ENCODE assay signal across 8 mouse cellular contexts in genomic region chrX:74281041-74281731, GRCm38 (mm10). TPM values are rescaled to one million over a fixed set of nuclear protein-coding genes. Genes with fewer than 3 reads are reported as not detected.
DNase-seq lines count a peak whose midpoint lies in the region; ATAC-seq and TF ChIP-seq lines count a peak whose summit lies in the region.

No protein-coding gene starts in this region.

- in situ Hi-C loops in ES-E14 (cut with MboI; ENCODE audit: low sequenced_read_pairs in 2 of 2, unreplicated experiment in 2 of 2) = no loop called here

- no peak for TF ChIP-seq EP300 in liver, postnatal 0 days (IDR thresholded peaks at IDR 0.05; ENCODE audit: low read depth)

- no peaks in the 10 kb centered on the region for H3K27me3 ChIP-seq in heart, embryonic 14.5 days (ENCODE audit: control insufficient read depth, insufficient read depth, low read length)
- no peaks in the 10 kb centered on the region for H3K27me3 ChIP-seq in forebrain, postnatal 0 days (ENCODE audit: insufficient read depth, low read length)
- no peaks in the 10 kb centered on the region for H3K27me3 ChIP-seq in liver, postnatal 0 days (ENCODE audit: insufficient read depth, low read length)

- no peak for TF ChIP-seq CTCF in forebrain, postnatal 0 days (IDR thresholded peaks at IDR 0.05; ENCODE audit: low read depth)
- TF ChIP-seq CTCF in liver, postnatal 0 days (IDR thresholded peaks at IDR 0.05; ENCODE audit: low read depth) = no peak

- H3K9me3 ChIP-seq in heart, embryonic 14.5 days (ENCODE audit: control insufficient read depth, low read length) = no peaks in the 10 kb centered on the region
- H3K9me3 ChIP-seq in ES-E14 (ENCODE audit: control insufficient read depth, insufficient read depth, low read depth, low read length) = no peaks in the 10 kb centered on the region
- no peaks in the 10 kb centered on the region for H3K9me3 ChIP-seq in forebrain, postnatal 0 days (ENCODE audit: low read length)
- H3K9me3 ChIP-seq in liver, postnatal 0 days (ENCODE audit: low read length) = no peaks in the 10 kb centered on the region

- peak overlapping the region; percentile 88 to 92 for H3K27ac ChIP-seq in heart, embryonic 14.5 days (replicated peaks in 1 of 2; ENCODE audit: control insufficient read depth in 1 of 2, insufficient read depth in 1 of 2, low read depth in 2 of 2, low read length in 2 of 2)
- H3K27ac ChIP-seq in ES-E14 (ENCODE audit: insufficient read depth, low read depth, low read length, poor library complexity, severe bottlenecking) = no peak overlapping the region
- no peak overlapping the region; the same call in 1 of the 2 replicates for H3K27ac ChIP-seq in forebrain, postnatal 0 days (ENCODE audit: low read depth, low read length)
- peak overlapping the region; percentile 91 for H3K27ac ChIP-seq in liver, postnatal 0 days (ENCODE audit: low read depth)

- peak overlapping the region; percentile 78 for H3K9ac ChIP-seq in heart, embryonic 14.5 days (ENCODE audit: low read length)
- H3K9ac ChIP-seq in ES-E14 (ENCODE audit: insufficient read depth, low read depth, low read length, poor library complexity, severe bottlenecking) = peak overlapping the region; percentile 50; the same call in 1 of the 2 replicates
- peak overlapping the region; percentile 75 for H3K9ac ChIP-seq in forebrain, postnatal 0 days
- peak overlapping the region; percentile 66 for H3K9ac ChIP-seq in liver, postnatal 0 days (replicated peaks)

- H3K4me3 ChIP-seq in heart, embryonic 14.5 days (ENCODE audit: control insufficient read depth in 1 of 2, insufficient read depth in 1 of 2, low read depth in 1 of 2, low read length in 2 of 2) = peak overlapping the region; percentile 51 to 54
- H3K4me3 ChIP-seq in ES-E14 (ENCODE audit: insufficient read depth in 1 of 2, low read depth in 1 of 2, low read length in 2 of 2, poor library complexity in 1 of 2, severe bottlenecking in 1 of 2) = peak overlapping the region; percentile 83 to 93
- H3K4me3 ChIP-seq in forebrain, postnatal 0 days (ENCODE audit: low read depth, low read length) = peak overlapping the region; percentile 52
- H3K4me3 ChIP-seq in liver, postnatal 0 days (ENCODE audit: low read depth, low read length) = peak overlapping the region; percentile 62

- intact Hi-C loops in heart, postnatal 36 days (cut with DNase I) = no loop called here

- DNase-seq in heart, postnatal 36 days = no peak
- DNase-seq in ES-E14 (ENCODE audit: low read depth, low spot score) = no peak
- DNase-seq in forebrain, postnatal 0 days = no peak
- DNase-seq in liver, postnatal 0 days = no peak
- DNase-seq in layer of hippocampus, adult 9-10 months (ENCODE audit: low spot score) = no peak
- DNase-seq in left cerebral cortex, adult 18-20 months (ENCODE audit: low spot score in 2 of 2) = no peak

- no peak for ATAC-seq in heart, embryonic 14.5 days (ENCODE audit: insufficient number of reproducible peaks, insufficient read depth, low FRiP score, low read depth)
- ATAC-seq in forebrain, postnatal 0 days = no peak
- ATAC-seq in liver, postnatal 0 days = no peak
- ATAC-seq in megakaryocyte-erythroid progenitor cell, adult 5-6 weeks (replicated peaks; ENCODE audit: low FRiP score, low TSS enrichment, poor library complexity, severe bottlenecking) = no peak

- 15% methylated on average over 14 of the region's 14 CpGs for WGBS in heart, embryonic 14.5 days
- WGBS in forebrain, postnatal 0 days = 22% methylated on average over 14 of the region's 14 CpGs
- 7% methylated on average over 14 of the region's 14 CpGs for WGBS in liver, postnatal 0 days (ENCODE audit: insufficient replicate concordance)

- H3K4me2 ChIP-seq in heart, embryonic 14.5 days (ENCODE audit: low read length) = peak overlapping the region; percentile 81
- H3K4me2 ChIP-seq in forebrain, postnatal 0 days (ENCODE audit: low read depth) = peak overlapping the region; percentile 62
- H3K4me2 ChIP-seq in liver, postnatal 0 days (ENCODE audit: low read depth, low read length) = peak overlapping the region; percentile 76

- H3K4me1 ChIP-seq in heart, embryonic 14.5 days (ENCODE audit: control insufficient read depth in 2 of 2, insufficient read depth in 2 of 2, low read length in 2 of 2) = peaks cover 2 to 5% of the 10 kb centered on the region in 2 experiments; a peak in 3 of 4 replicates
- no peaks in the 10 kb centered on the region for H3K4me1 ChIP-seq in ES-E14 (ENCODE audit: control insufficient read depth in 2 of 2, insufficient read depth in 2 of 2, low read length in 2 of 2, poor library complexity in 1 of 2)
- H3K4me1 ChIP-seq in forebrain, postnatal 0 days (ENCODE audit: insufficient read depth) = no peaks in the 10 kb centered on the region
- peaks cover 8% of the 10 kb centered on the region; the same call in 1 of the 2 replicates for H3K4me1 ChIP-seq in liver, postnatal 0 days (ENCODE audit: insufficient read depth)

- H3K36me3 ChIP-seq in heart, embryonic 14.5 days (ENCODE audit: control insufficient read depth, insufficient read depth, low read length) = peaks cover 6% of the 10 kb centered on the region; the same call in 1 of the 2 replicates
- H3K36me3 ChIP-seq in ES-E14 (ENCODE audit: control insufficient read depth, insufficient read depth, low read length, poor library complexity, severe bottlenecking) = no peaks in the 10 kb centered on the region
- no peaks in the 10 kb centered on the region for H3K36me3 ChIP-seq in forebrain, postnatal 0 days (ENCODE audit: insufficient read depth)
- no peaks in the 10 kb centered on the region for H3K36me3 ChIP-seq in liver, postnatal 0 days (replicated peaks; ENCODE audit: insufficient read depth, low read length)

TF ChIP-seq in ES-E14, 5 proteins besides CTCF, POLR2A, EP300 and RAD21 (continues in another document):
- TF ChIP-seq HCFC1 (IDR thresholded peaks at IDR 0.05; ENCODE audit: borderline replicate concordance, insufficient read depth, low read length) (no peak), MAFK (IDR thresholded peaks at IDR 0.05; ENCODE audit: insufficient read depth, low read depth, low read length) (no peak), ZNF384 (IDR thresholded peaks at IDR 0.05; ENCODE audit: low read depth, low read length) (no peak)

RNA-seq across cellular contexts. Expression of gene Taz, which starts 0.5 kb away (rescaled TPM):
- 59.5 and 64.5 TPM in 2 replicates for polyA plus RNA-seq in heart, embryonic 14.5 days (2014; fragmentation: Nextera tagmentation; extraction: Ambion mirVana)
- 10 to 100 TPM; 48.4 to 51.9 TPM for total RNA-seq in heart, postnatal 36 days (2021)
- total RNA-seq in ES-E14 (2012; rRNA removed) = 32.8 and 49.3 TPM in 2 replicates
- total RNA-seq in forebrain, postnatal 0 days (2014; rRNA removed) = 54.5 and 80.6 TPM in 2 replicates
- polyA plus RNA-seq in forebrain, postnatal 0 days (2015; fragmentation: Nextera tagmentation; extraction: Ambion mirVana) = 45.7 and 58.1 TPM in 2 replicates
- 30.4 and 31.2 TPM in 2 replicates for polyA plus RNA-seq in liver, postnatal 0 days (2015; fragmentation: Nextera tagmentation; extraction: Ambion mirVana)
- 37.9 and 62.6 TPM in 2 replicates for total RNA-seq in megakaryocyte-erythroid progenitor cell, adult 5-6 weeks (2014; fragmentation: Nextera tagmentation)
- total RNA-seq in megakaryocyte-erythroid progenitor cell, adult 5-6 weeks (2017) = 37.0 and 41.7 TPM in 2 replicates
- 10 to 100 TPM; 60.4 to 62.5 TPM for total RNA-seq in left cerebral cortex, adult 18-20 months (2021)

RNA-seq across cellular contexts. Expression of gene Dnase1l1, which starts 1.0 kb away (rescaled TPM):
- polyA plus RNA-seq in heart, embryonic 14.5 days (2014; fragmentation: Nextera tagmentation; extraction: Ambion mirVana) = 15.2 and 17.3 TPM in 2 replicates
- total RNA-seq in heart, postnatal 36 days (2021) = 10 to 100 TPM; 16.1 to 20.6 TPM
- total RNA-seq in ES-E14 (2012; rRNA removed) = 3.9 and 5.3 TPM in 2 replicates
- total RNA-seq in forebrain, postnatal 0 days (2014; rRNA removed) = 1.3 and 2.2 TPM in 2 replicates
- 3.1 and 3.4 TPM in 2 replicates for polyA plus RNA-seq in forebrain, postnatal 0 days (2015; fragmentation: Nextera tagmentation; extraction: Ambion mirVana)
- 10.0 and 10.8 TPM in 2 replicates for polyA plus RNA-seq in liver, postnatal 0 days (2015; fragmentation: Nextera tagmentation; extraction: Ambion mirVana)
- 12.9 and 22.9 TPM in 2 replicates for total RNA-seq in megakaryocyte-erythroid progenitor cell, adult 5-6 weeks (2014; fragmentation: Nextera tagmentation)
- 15.6 and 28.0 TPM in 2 replicates for total RNA-seq in megakaryocyte-erythroid progenitor cell, adult 5-6 weeks (2017)
- 1 to 10 TPM; 3.0 to 3.3 TPM for total RNA-seq in left cerebral cortex, adult 18-20 months (2021)

RNA-seq across cellular contexts. Expression of gene Rpl10, which starts 10.6 kb away (rescaled TPM):
- 455 and 540 TPM in 2 replicates for polyA plus RNA-seq in heart, embryonic 14.5 days (2014; fragmentation: Nextera tagmentation; extraction: Ambion mirVana)
- 100 to 1,000 TPM; 178 to 213 TPM for total RNA-seq in heart, postnatal 36 days (2021)
- 2,135 and 2,379 TPM in 2 replicates for total RNA-seq in ES-E14 (2012; rRNA removed)
- total RNA-seq in forebrain, postnatal 0 days (2014; rRNA removed) = 2,018 and 2,171 TPM in 2 replicates
- 467 and 512 TPM in 2 replicates for polyA plus RNA-seq in forebrain, postnatal 0 days (2015; fragmentation: Nextera tagmentation; extraction: Ambion mirVana)
- 438 and 471 TPM in 2 replicates for polyA plus RNA-seq in liver, postnatal 0 days (2015; fragmentation: Nextera tagmentation; extraction: Ambion mirVana)
- total RNA-seq in megakaryocyte-erythroid progenitor cell, adult 5-6 weeks (2014; fragmentation: Nextera tagmentation) = 4,546 and 4,933 TPM in 2 replicates
- total RNA-seq in megakaryocyte-erythroid progenitor cell, adult 5-6 weeks (2017) = 1,280 and 1,947 TPM in 2 replicates
- 100 to 1,000 TPM; 188 to 216 TPM for total RNA-seq in left cerebral cortex, adult 18-20 months (2021)

RNA-seq across cellular contexts. Expression of gene Atp6ap1, which starts 15.7 kb away (rescaled TPM):
- 110 and 118 TPM in 2 replicates for polyA plus RNA-seq in heart, embryonic 14.5 days (2014; fragmentation: Nextera tagmentation; extraction: Ambion mirVana)
- 100 to 1,000 TPM; 130 to 135 TPM for total RNA-seq in heart, postnatal 36 days (2021)
- 102 and 129 TPM in 2 replicates for total RNA-seq in ES-E14 (2012; rRNA removed)
- 215 and 250 TPM in 2 replicates for total RNA-seq in forebrain, postnatal 0 days (2014; rRNA removed)
- polyA plus RNA-seq in forebrain, postnatal 0 days (2015; fragmentation: Nextera tagmentation; extraction: Ambion mirVana) = 260 and 318 TPM in 2 replicates
- polyA plus RNA-seq in liver, postnatal 0 days (2015; fragmentation: Nextera tagmentation; extraction: Ambion mirVana) = 58.4 and 62.6 TPM in 2 replicates
- 91.6 and 95.2 TPM in 2 replicates for total RNA-seq in megakaryocyte-erythroid progenitor cell, adult 5-6 weeks (2014; fragmentation: Nextera tagmentation)
- 72.2 and 111 TPM in 2 replicates for total RNA-seq in megakaryocyte-erythroid progenitor cell, adult 5-6 weeks (2017)
- 100 to 1,000 TPM; 353 to 362 TPM for total RNA-seq in left cerebral cortex, adult 18-20 months (2021)

RNA-seq across cellular contexts. Expression of gene Gdi1, which starts 23.6 kb away (rescaled TPM):
- polyA plus RNA-seq in heart, embryonic 14.5 days (2014; fragmentation: Nextera tagmentation; extraction: Ambion mirVana) = 120 and 130 TPM in 2 replicates
- total RNA-seq in heart, postnatal 36 days (2021) = 10 to 100 TPM; 76.7 to 82.5 TPM
- 53.1 and 75.7 TPM in 2 replicates for total RNA-seq in ES-E14 (2012; rRNA removed)
- 457 and 498 TPM in 2 replicates for total RNA-seq in forebrain, postnatal 0 days (2014; rRNA removed)
- polyA plus RNA-seq in forebrain, postnatal 0 days (2015; fragmentation: Nextera tagmentation; extraction: Ambion mirVana) = 761 and 979 TPM in 2 replicates
- 27.6 and 35.8 TPM in 2 replicates for polyA plus RNA-seq in liver, postnatal 0 days (2015; fragmentation: Nextera tagmentation; extraction: Ambion mirVana)
- total RNA-seq in megakaryocyte-erythroid progenitor cell, adult 5-6 weeks (2014; fragmentation: Nextera tagmentation) = 105 and 125 TPM in 2 replicates
- total RNA-seq in megakaryocyte-erythroid progenitor cell, adult 5-6 weeks (2017) = 12.9 and 19.3 TPM in 2 replicates
- total RNA-seq in left cerebral cortex, adult 18-20 months (2021) = 100 to 1,000 TPM; 611 to 641 TPM

Comparison
In these comparisons a context has a peak if more than half of its experiments do, and no peak if none do; other contexts are left out.
1. H3K27ac ChIP-seq: peak in heart, embryonic 14.5 days (2 of 2) and liver, postnatal 0 days (single experiment); none in ES-E14 (single experiment) and forebrain, postnatal 0 days (single experiment).
2. Peak in every context shown above with its lines, with median percentiles within 50 percentile points of each other: H3K4me2 ChIP-seq, H3K4me3 ChIP-seq and H3K9ac ChIP-seq.